Mouse (Mus musculus) MEL (cell line): ENCODE data around the gene Camta1. TPM values are rescaled to one million over a fixed set of nuclear protein-coding genes. Genes with fewer than 3 reads are reported as not detected.

ENCODE experiments used
- DNase-seq: peaks from one replicate; pipeline ENCODE4 v3.0.0; 2011; ENCODE audit warnings: low read depth, low spot score
- H3K27ac ChIP-seq: 2 replicates; pipeline ENCODE4 v1.5.1; 2012; ENCODE audit warnings: low read depth, mild to moderate bottlenecking, control low read depth, low read length, moderate library complexity; ENCODE audit not compliant: control insufficient read depth
- H3K27me3 ChIP-seq, 2 experiments: fragments of 150-350 bp in 1 of 2; sonication (generic) in 1 of 2; 2 replicates each; pipeline ENCODE4 v1.6.1; 2012; ENCODE audit warnings: low read length in 2 of 2, mild to moderate bottlenecking in 2 of 2, improper control_type of control experiment in 1 of 2, moderate library complexity in 1 of 2; ENCODE audit not compliant: insufficient read depth in 2 of 2, control insufficient read depth in 1 of 2
- H3K36me3 ChIP-seq, 2 experiments: 2 replicates each; pipeline ENCODE4 v1.6.1; 2012 to 2014; ENCODE audit warnings: low read length in 2 of 2, improper control_type of control experiment in 1 of 2, inconsistent platforms in 1 of 2, mild to moderate bottlenecking in 1 of 2; ENCODE audit not compliant: insufficient read depth in 2 of 2, control insufficient read depth in 1 of 2
- H3K4me1 ChIP-seq, 2 experiments: fragments of 150-350 bp in 1 of 2; sonication (generic) in 1 of 2; 2 replicates each; pipeline ENCODE4 v1.6.1; 2012; ENCODE audit warnings: low read length in 2 of 2, improper control_type of control experiment in 1 of 2, mild to moderate bottlenecking in 1 of 2; ENCODE audit not compliant: insufficient read depth in 2 of 2, control insufficient read depth in 1 of 2
- H3K4me3 ChIP-seq, 2 experiments: fragments of 150-350 bp in 1 of 2; sonication (generic) in 1 of 2; 2 replicates each; pipeline ENCODE4 v1.5.1; 2012; ENCODE audit warnings: low read depth in 2 of 2, low read length in 2 of 2, mild to moderate bottlenecking in 2 of 2, moderate library complexity in 2 of 2, control low read depth in 1 of 2, improper control_type of control experiment in 1 of 2; ENCODE audit not compliant: control insufficient read depth in 1 of 2, insufficient read depth in 1 of 2
- H3K79me2 ChIP-seq: 2 replicates; pipeline ENCODE4 v1.6.1; 2012; ENCODE audit warnings: mild to moderate bottlenecking, low read length, moderate library complexity; ENCODE audit not compliant: control insufficient read depth, poor library complexity, insufficient read depth
- H3K9ac ChIP-seq: 2 replicates; pipeline ENCODE4 v1.6.1; 2012; ENCODE audit warnings: low read depth, mild to moderate bottlenecking, control low read depth, low read length, moderate library complexity; ENCODE audit not compliant: control insufficient read depth, poor library complexity, severe bottlenecking
- H3K9me3 ChIP-seq: fragments of 150-350 bp; sonication (generic); replicated peaks from 2 replicates; pipeline ENCODE4 v1.6.1; 2012; ENCODE audit warnings: mild to moderate bottlenecking, low read length, improper control_type of control experiment, moderate library complexity; ENCODE audit not compliant: insufficient read depth
- BHLHE40 ChIP-seq: IDR thresholded peaks from 2 replicates; pipeline ENCODE4 v1.6.1; 2012; ENCODE audit warnings: low read depth, mild to moderate bottlenecking, inconsistent platforms, low read length, improper control_type of control experiment, borderline replicate concordance
- CTCF ChIP-seq, 3 experiments: IDR thresholded peaks in 2 of 3; conservative IDR thresholded peaks in 1 of 3; 2 replicates each; pipeline ENCODE4 v1.5.1; 2011 to 2012; ENCODE audit warnings: low read length in 3 of 3, low read depth in 2 of 3, mild to moderate bottlenecking in 2 of 3, improper control_type of control experiment in 1 of 3, inconsistent platforms in 1 of 3, mixed read lengths in 1 of 3, moderate library complexity in 1 of 3; ENCODE audit not compliant: control insufficient read depth in 1 of 3, insufficient read depth in 1 of 3, poor library complexity in 1 of 3, severe bottlenecking in 1 of 3
- ELF1 ChIP-seq: IDR thresholded peaks from 2 replicates; pipeline ENCODE4 v1.6.1; 2014; ENCODE audit warnings: low read depth, mild to moderate bottlenecking, inconsistent platforms, low read length, improper control_type of control experiment, moderate library complexity
- EP300 ChIP-seq, 2 experiments: IDR thresholded peaks; 2 replicates each; pipeline ENCODE4 v1.6.1; 2011; ENCODE audit warnings: improper control_type of control experiment in 2 of 2, low read length in 2 of 2, low read depth in 1 of 2, mild to moderate bottlenecking in 1 of 2
- ETS1 ChIP-seq: IDR thresholded peaks from 2 replicates; pipeline ENCODE4 v1.6.1; 2012; ENCODE audit warnings: low read depth, mild to moderate bottlenecking, inconsistent platforms, low read length, improper control_type of control experiment, moderate library complexity
- GABPA ChIP-seq: IDR thresholded peaks from 2 replicates; pipeline ENCODE4 v1.6.1; 2012; ENCODE audit warnings: low read depth, mild to moderate bottlenecking, inconsistent platforms, low read length, improper control_type of control experiment, moderate library complexity
- HCFC1 ChIP-seq: IDR thresholded peaks from 2 replicates; pipeline ENCODE4 v1.6.1; 2012; ENCODE audit warnings: low read depth, mild to moderate bottlenecking, inconsistent platforms, low read length, improper control_type of control experiment, moderate library complexity
- MAX ChIP-seq: IDR thresholded peaks from 2 replicates; pipeline ENCODE4 v1.6.1; 2011; ENCODE audit warnings: low read length, improper control_type of control experiment
- MAZ ChIP-seq: IDR thresholded peaks from 2 replicates; pipeline ENCODE4 v1.6.1; 2012; ENCODE audit warnings: low read depth, mild to moderate bottlenecking, inconsistent platforms, low read length, improper control_type of control experiment
- MXI1 ChIP-seq: IDR thresholded peaks from 2 replicates; pipeline ENCODE4 v1.6.1; 2011; ENCODE audit warnings: mild to moderate bottlenecking, low read depth, low read length, improper control_type of control experiment
- MYC ChIP-seq: IDR thresholded peaks from 2 replicates; pipeline ENCODE4 v1.6.1; 2011; ENCODE audit warnings: low read depth, mild to moderate bottlenecking, low read length, improper control_type of control experiment, moderate library complexity
- NELFE ChIP-seq: IDR thresholded peaks from 2 replicates; pipeline ENCODE4 v1.6.1; 2011; ENCODE audit warnings: low read depth, low read length, improper control_type of control experiment
- POLR2A ChIP-seq, 2 experiments: IDR thresholded peaks; 2 replicates each; pipeline ENCODE4 v1.6.1; 2011 to 2012; ENCODE audit warnings: low read length in 2 of 2, mild to moderate bottlenecking in 2 of 2, control low read depth in 1 of 2, improper control_type of control experiment in 1 of 2, low read depth in 1 of 2, moderate library complexity in 1 of 2; ENCODE audit not compliant: control insufficient read depth in 1 of 2, insufficient read depth in 1 of 2, poor library complexity in 1 of 2
- POLR2AphosphoS2 ChIP-seq: IDR thresholded peaks from 2 replicates; pipeline ENCODE4 v1.6.1; 2011; ENCODE audit warnings: low read length, improper control_type of control experiment
- POLR2AphosphoS5 ChIP-seq: IDR thresholded peaks from 2 replicates; pipeline ENCODE4 v1.6.1; 2012; ENCODE audit warnings: low read depth, borderline replicate concordance, mild to moderate bottlenecking, inconsistent platforms, low read length, moderate library complexity, mixed read lengths
- RCOR1 ChIP-seq: IDR thresholded peaks from 2 replicates; pipeline ENCODE4 v1.6.1; 2012; ENCODE audit warnings: low read depth, mild to moderate bottlenecking, inconsistent platforms, low read length, improper control_type of control experiment
- SMC3 ChIP-seq: IDR thresholded peaks from 2 replicates; pipeline ENCODE4 v1.6.1; 2011; ENCODE audit warnings: low read depth, low read length, improper control_type of control experiment
- USF1 ChIP-seq: IDR thresholded peaks from 2 replicates; pipeline ENCODE4 v1.6.1; 2014; ENCODE audit warnings: low read depth, mild to moderate bottlenecking, inconsistent platforms, low read length, improper control_type of control experiment, moderate library complexity
- polyA plus RNA-seq, 2 experiments: library from polyadenylated mRNA; stranded (reverse) in 1 of 2; unstranded in 1 of 2; fragments of >175 nt in 1 of 2; fragments of >200 nt in 1 of 2; gene quantifications; 2 replicates each; pipeline versions ENCODE4 v1.2.1 to v1.2.4; 2012; ENCODE audit warnings: low replicate concordance in 2 of 2, low read depth in 1 of 2; ENCODE audit not compliant: insufficient read length in 2 of 2, insufficient read depth in 1 of 2, missing spikeins in 1 of 2
- total RNA-seq: library from RNA; depleted of rRNA; stranded (reverse); fragments of 300-350 nt; gene quantifications from 2 replicates; pipeline ENCODE4 v1.2.3, GENCODE M21; 2012

Camta1 gene
- total and polyA plus RNA-seq, 3 experiments, result 28.2 to 87.5 TPM; not detected in 1

GRCm38 (mm10) chr4:151603586-151603985 is 258.1 kb downstream of the Camta1 start:
- no peaks in the 10 kb centered on the region for H3K27me3 ChIP-seq
- H3K4me3 ChIP-seq, result no peak overlapping the region
- no peaks in the 10 kb centered on the region for H3K79me2 ChIP-seq
- TF ChIP-seq BHLHE40 (no peak), ETS1 (no peak), MAX (no peak), MYC (no peak), USF1 (no peak)
- H3K36me3 ChIP-seq, result no peaks in the 10 kb centered on the region
- no peaks in the 10 kb centered on the region for H3K9me3 ChIP-seq
- DNase-seq, result no peak
- H3K27ac ChIP-seq, result no peak overlapping the region
- H3K4me1 ChIP-seq, result no peaks in the 10 kb centered on the region
- no peak overlapping the region for H3K9ac ChIP-seq

GRCm38 (mm10) chr4:151595116-151595515 is 266.6 kb downstream of the Camta1 start:
- H3K36me3 ChIP-seq, result no peaks in the 10 kb centered on the region
- DNase-seq, result no peak
- H3K9me3 ChIP-seq, result no peaks in the 10 kb centered on the region
- no peak overlapping the region for H3K27ac ChIP-seq
- H3K9ac ChIP-seq, result no peak overlapping the region
- no peaks in the 10 kb centered on the region for H3K27me3 ChIP-seq
- H3K4me1 ChIP-seq, result no peaks in the 10 kb centered on the region
- H3K79me2 ChIP-seq, result no peaks in the 10 kb centered on the region
- H3K4me3 ChIP-seq, result no peak overlapping the region
- no peak for TF ChIP-seq MXI1
- TF ChIP-seq NELFE, result no peak
- TF ChIP-seq MAX, result no peak
- no peak for TF ChIP-seq ETS1
- TF ChIP-seq SMC3, result no peak
- no peak for TF ChIP-seq CTCF (IDR thresholded peaks at IDR 0.05 in 2 of 3, conservative IDR thresholded peaks at IDR 0.05 in 1 of 3; ENCODE audit: control insufficient read depth in 1 of 3, insufficient read depth in 1 of 3, low read depth in 2 of 3, low read length in 3 of 3, poor library complexity in 1 of 3, severe bottlenecking in 1 of 3)
- no peak for TF ChIP-seq POLR2A (IDR thresholded peaks at IDR 0.05; ENCODE audit: control insufficient read depth in 1 of 2, insufficient read depth in 1 of 2, low read depth in 1 of 2, low read length in 2 of 2, poor library complexity in 1 of 2)
- no peak for TF ChIP-seq HCFC1
- TF ChIP-seq RCOR1, result no peak

- Histone ChIP-seq H3K79me2 (no peaks in the 10 kb centered on the region), H3K27ac (no peak overlapping the region), H3K9me3 (no peaks in the 10 kb centered on the region), H3K36me3 (no peaks in the 10 kb centered on the region), H3K4me3 (no peak overlapping the region), H3K9ac (no peak overlapping the region), H3K27me3 (no peaks in the 10 kb centered on the region), H3K4me1 (no peaks in the 10 kb centered on the region)
- DNase-seq, result no peak
- TF ChIP-seq POLR2AphosphoS5, result no peak
- TF ChIP-seq GABPA, result no peak
- TF ChIP-seq MAZ, result no peak
- no peak for TF ChIP-seq EP300 (IDR thresholded peaks at IDR 0.05; ENCODE audit: low read depth in 1 of 2, low read length in 2 of 2)
- TF ChIP-seq ELF1, result no peak
- no peak for TF ChIP-seq POLR2AphosphoS2
Observed at GRCm38 (mm10) chr4:151593042-151593441, 268.6 kb downstream of the Camta1 start.
